Mouse (Mus musculus): Measurements from ENCODE around the gene Hsd17b3.

- no peak for TF ChIP-seq CTCF (IDR thresholded peaks at IDR 0.05; ENCODE audit: low read depth, low read length)
- TF ChIP-seq POLR2A (IDR thresholded peaks at IDR 0.05; ENCODE audit: borderline replicate concordance, low read depth, low read length) = no peak
These were observed 18.1 kb upstream of the Hsd17b3 start for GRCm38 (mm10) chr13:64107105-64107504.

Data from bone marrow macrophage, adult 2 months (primary cell).